Mouse (Mus musculus) ovary, adult 10 weeks (tissue): ENCODE measurements around the gene Tekt1. TPM values are rescaled to one million over a fixed set of nuclear protein-coding genes. Genes with fewer than 3 reads are reported as not detected.

Experiments
- polyA plus RNA-seq: library from polyadenylated mRNA; stranded (reverse); fragments of 350-450 nt; fragmentation: Illumina TruSeq; extraction: RNeasy Lipid Tissue Mini Kit (QIAGEN cat#74804); gene quantifications from one replicate; pipeline ENCODE4 v1.2.3, GENCODE M21; 2014

Tekt1 gene
- 3.1 TPM for polyA plus RNA-seq

DNA sequence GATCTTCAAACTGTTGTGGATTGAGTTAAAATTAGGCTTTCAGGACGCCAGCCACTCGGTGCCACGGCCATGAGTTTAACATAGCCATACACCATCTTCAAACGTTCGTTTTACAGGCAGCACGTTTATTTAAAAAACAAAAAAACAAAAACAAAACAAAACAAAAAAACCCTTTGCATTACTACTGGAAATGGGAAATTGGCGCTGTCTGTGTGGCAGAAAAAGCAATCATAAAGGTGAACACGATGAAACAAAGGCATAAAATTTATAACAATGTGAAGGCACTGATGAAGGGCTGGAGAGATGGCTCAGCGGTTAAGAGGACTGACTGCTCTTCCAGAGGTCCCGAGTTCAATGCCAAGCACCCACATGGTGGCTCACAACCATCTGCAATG lies at the start of gene Tekt1:
Tekt1 (minus strand) TSS at position 96 of the 395 bp plus-strand sequence.

DNA sequence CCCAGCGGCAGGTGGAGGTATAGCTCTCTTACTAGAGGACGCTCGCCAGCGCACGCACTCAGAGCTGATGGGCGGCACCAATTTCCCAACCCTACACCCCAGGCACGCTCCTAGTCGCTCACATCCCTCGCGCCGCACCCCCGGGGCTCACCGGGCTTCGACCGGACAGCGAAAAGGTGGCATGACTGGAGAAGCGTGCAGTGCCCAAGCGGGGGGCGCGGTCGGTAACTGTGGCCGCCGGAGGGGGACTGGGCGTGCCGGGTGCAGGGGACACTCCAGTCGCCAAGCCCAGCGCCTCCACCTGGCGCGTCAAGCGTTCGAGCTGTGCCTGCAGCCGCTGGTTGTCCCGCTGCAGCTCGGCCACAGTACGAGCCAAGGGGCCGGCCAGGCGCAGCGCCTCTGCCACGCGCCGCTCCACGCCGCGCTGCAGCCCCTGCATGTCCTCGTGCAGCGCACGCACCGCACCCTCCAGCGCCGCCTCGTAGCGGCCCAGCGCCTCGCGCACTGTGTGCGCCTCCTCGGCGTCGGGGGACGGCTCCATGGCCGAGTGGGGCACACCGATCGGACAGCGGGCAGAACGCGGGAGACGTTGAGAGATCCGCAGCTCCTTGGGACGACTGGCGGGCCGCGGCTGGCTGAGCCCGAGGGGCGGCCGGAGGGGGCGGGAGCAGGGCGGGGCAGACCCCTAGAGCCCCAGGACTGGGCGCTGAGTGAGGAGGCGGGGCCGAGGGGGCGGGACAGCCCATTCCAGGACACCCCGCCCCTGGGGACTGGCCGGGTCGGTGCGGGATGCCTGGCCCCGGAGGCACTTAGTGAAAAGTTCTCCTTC lies 49.1 kb upstream of the Tekt1 start, which contains the start of gene Smtnl2:
Smtnl2 (minus strand) TSS at position 621 of the 829 bp plus-strand sequence.

DNA sequence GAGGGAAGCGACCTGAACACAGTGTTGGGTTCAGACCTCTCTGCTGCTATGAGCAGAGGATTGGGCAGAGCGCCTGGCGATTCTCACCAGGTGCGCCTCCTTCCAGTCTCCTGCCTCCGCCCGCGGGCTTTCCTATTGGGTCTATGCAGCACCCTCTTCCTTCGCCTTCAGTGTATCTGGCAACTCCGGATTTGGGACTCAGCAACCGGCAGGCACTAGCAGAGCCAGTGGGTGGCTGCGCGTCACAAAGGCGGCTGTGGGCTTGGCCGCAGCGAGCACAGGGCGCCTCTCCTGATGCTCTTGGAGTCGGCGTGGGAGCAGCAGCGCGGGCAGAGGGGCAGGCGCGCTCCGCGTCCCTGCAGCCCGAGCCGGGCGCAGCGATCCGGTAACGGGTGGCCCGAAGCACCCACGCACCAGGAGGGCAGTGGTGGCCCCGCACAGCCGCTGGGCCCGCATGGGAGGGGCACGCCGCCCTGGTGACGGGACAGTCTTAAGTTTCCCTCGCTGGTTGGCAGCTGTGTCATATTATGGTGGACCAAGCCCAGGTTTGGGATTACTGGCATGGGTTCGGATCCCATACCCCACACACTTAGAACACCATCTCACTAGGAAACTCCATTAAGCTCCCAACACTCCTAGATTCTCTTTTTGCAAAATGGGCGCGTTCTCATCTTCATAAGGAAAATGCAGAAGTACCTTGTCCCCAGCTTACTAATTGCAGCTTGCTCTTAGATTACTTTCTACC lies 47.9 kb downstream of the Tekt1 start, which contains the start of gene Fbxo39:
Fbxo39 (plus strand) TSS at position 294 of the 745 bp plus-strand sequence.

DNA sequence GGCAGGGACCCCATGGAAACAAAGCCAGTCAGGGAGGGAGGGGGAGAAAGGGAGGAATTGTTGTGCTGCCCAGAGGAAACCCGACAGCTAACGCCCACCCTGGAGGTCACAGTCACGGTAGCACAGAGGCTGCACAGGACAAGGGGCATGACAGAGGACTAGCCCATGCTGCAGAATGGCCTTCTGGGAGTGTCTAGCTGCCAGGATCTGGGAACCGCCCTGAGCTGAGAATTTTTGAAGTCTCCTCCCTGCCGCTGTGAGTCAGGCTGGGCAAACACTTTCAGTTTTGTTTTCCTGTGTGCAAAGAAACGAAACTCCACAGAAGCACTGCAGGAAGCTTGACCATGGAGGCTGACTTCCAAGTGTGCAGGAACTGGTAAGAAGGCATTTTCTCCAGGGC lies 60.9 kb downstream of the Tekt1 start, which contains the start of gene Xaf1:
Xaf1 (plus strand) TSS at position 296 of the 400 bp plus-strand sequence.

Other genes starting within 250 kb of the Tekt1 start
- 1.0 TPM for gene Pitpnm3, start 226.7 kb downstream of the Tekt1 start, polyA plus RNA-seq
- not detected for gene Gm43951, start 155.6 kb downstream of the Tekt1 start, polyA plus RNA-seq
- 16.2 TPM for gene 4933427D14Rik, start 155.0 kb downstream of the Tekt1 start, polyA plus RNA-seq
- gene Txndc17, start 154.9 kb downstream of the Tekt1 start, polyA plus RNA-seq, result 130 TPM
- 16.0 TPM for gene Med31, start 146.8 kb downstream of the Tekt1 start, polyA plus RNA-seq
- gene Slc13a5, start 95.2 kb downstream of the Tekt1 start, polyA plus RNA-seq, result not detected
- 31.6 TPM for gene Xaf1, start 60.8 kb downstream of the Tekt1 start, polyA plus RNA-seq
- gene Fbxo39, start 48.0 kb downstream of the Tekt1 start, polyA plus RNA-seq, result not detected
- gene Smtnl2, start 49.3 kb upstream of the Tekt1 start, polyA plus RNA-seq, result 9.8 TPM
- not detected for gene Ggt6, start 73.1 kb upstream of the Tekt1 start, polyA plus RNA-seq
- 60.1 TPM for gene Mybbp1a, start 78.9 kb upstream of the Tekt1 start, polyA plus RNA-seq
- 0.80 TPM for gene Spns2, start 127.5 kb upstream of the Tekt1 start, polyA plus RNA-seq
- gene Spns3, start 188.1 kb upstream of the Tekt1 start, polyA plus RNA-seq, result not detected
- 211 TPM for gene Ube2g1, start 244.8 kb upstream of the Tekt1 start, polyA plus RNA-seq